ENCODE assay signal across 9 mouse cellular contexts in genomic region chr11:54264542-54264941, GRCm38 (mm10). TPM values are rescaled to one million over a fixed set of nuclear protein-coding genes. Genes with fewer than 3 reads are reported as not detected.
DNase-seq lines count a peak whose midpoint lies in the region; ATAC-seq and TF ChIP-seq lines count a peak whose summit lies in the region.
"Had no signal": no experiment of that assay in that cellular context is flagged by ENCODE, and none has a peak within 500 bp of the region (broad histone marks: within the 10 kb centered on the region; RNA-seq: fewer than 3 reads in every experiment).

No protein-coding gene starts in this region.

- TF ChIP-seq POLR2A in limb, embryonic 14.5 days (IDR thresholded peaks at IDR 0.05; ENCODE audit: borderline replicate concordance, extremely low read depth, insufficient read depth, insufficient read length) = no peak

- peak; percentile 26 to 80 for DNase-seq in adrenal gland, adult (ENCODE audit: inconsistent age in 2 of 2, low spot score in 1 of 2)
- DNase-seq in adrenal gland, postnatal 4 days (ENCODE audit: low spot score in 2 of 2) = no peak
- DNase-seq in neural tube, embryonic 10.5 days (ENCODE audit: extremely low spot score, low spot score) = peak; percentile 43
- peak; percentile 48 for DNase-seq in cerebellum, adult 9-11 months
- peak; percentile 71 for DNase-seq in heart, postnatal 4 days
- DNase-seq in limb, embryonic 14.5 days (ENCODE audit: low spot score) = peak; percentile 75
- peak; percentile 41 to 60 for DNase-seq in right cerebral cortex, postnatal 10 days (ENCODE audit: low spot score in 2 of 2)

- no peaks in the 10 kb centered on the region for H3K27me3 ChIP-seq in neural tube, embryonic 15.5 days (replicated peaks)
- H3K27me3 ChIP-seq in limb, embryonic 14.5 days (ENCODE audit: control insufficient read depth, insufficient read depth, low read length) = no peaks in the 10 kb centered on the region

- H3K4me2 ChIP-seq in neural tube, embryonic 15.5 days = no peak overlapping the region
- H3K4me2 ChIP-seq in limb, embryonic 14.5 days (replicated peaks; ENCODE audit: low read depth, low read length, severe bottlenecking) = no peak overlapping the region

- WGBS in neural tube, embryonic 15.5 days = 56% methylated on average over 2 of the region's 2 CpGs
- WGBS in limb, embryonic 14.5 days = 60% methylated on average over 2 of the region's 2 CpGs

- H3K36me3 ChIP-seq in neural tube, embryonic 15.5 days = no peaks in the 10 kb centered on the region
- no peaks in the 10 kb centered on the region for H3K36me3 ChIP-seq in limb, embryonic 14.5 days (ENCODE audit: control insufficient read depth, insufficient read depth, low read length)

- no peaks in the 10 kb centered on the region for H3K9me3 ChIP-seq in neural tube, embryonic 15.5 days (replicated peaks)
- no peaks in the 10 kb centered on the region for H3K9me3 ChIP-seq in limb, embryonic 14.5 days (ENCODE audit: control insufficient read depth, low read length)

- ATAC-seq in neural tube, embryonic 15.5 days (ENCODE audit: low FRiP score) = no peak
- no peak for ATAC-seq in limb, embryonic 14.5 days (ENCODE audit: low FRiP score, low read depth)

- H3K4me3 ChIP-seq in neural tube, embryonic 15.5 days (replicated peaks) = no peak overlapping the region
- H3K4me3 ChIP-seq in limb, embryonic 14.5 days (replicated peaks; ENCODE audit: low read length) = no peak overlapping the region

- no peaks in the 10 kb centered on the region for H3K4me1 ChIP-seq in neural tube, embryonic 15.5 days
- H3K4me1 ChIP-seq in limb, embryonic 14.5 days (ENCODE audit: control insufficient read depth, insufficient read depth, low read length) = no peaks in the 10 kb centered on the region

- no peak overlapping the region for H3K27ac ChIP-seq in neural tube, embryonic 15.5 days (replicated peaks)
- H3K27ac ChIP-seq in limb, embryonic 14.5 days (replicated peaks; ENCODE audit: low read depth, low read length) = no peak overlapping the region

- H3K9ac ChIP-seq in neural tube, embryonic 15.5 days (replicated peaks) = no peak overlapping the region
- no peak overlapping the region for H3K9ac ChIP-seq in limb, embryonic 14.5 days (ENCODE audit: low read depth, low read length, severe bottlenecking)

RNA-seq across cellular contexts. Expression of gene Il3, which starts 2.5 kb away (rescaled TPM):
- total RNA-seq in adrenal gland, postnatal 4 days (2021) = not detected
- polyA plus RNA-seq in neural tube, embryonic 15.5 days (2015; fragmentation: Nextera tagmentation; extraction: Ambion mirVana) = not detected in 2 replicates
- not detected for total RNA-seq in heart, postnatal 4 days (2021)
- not detected in 2 replicates for polyA plus RNA-seq in limb, embryonic 14.5 days (2012; rRNA removed)
- not detected in 2 replicates for polyA plus RNA-seq in limb, embryonic 14.5 days (2014; fragmentation: Nextera tagmentation; extraction: Ambion mirVana)
- polyA plus RNA-seq: heart, embryonic 14.5 days had no signal

RNA-seq across cellular contexts. Expression of gene Csf2, which starts 15.1 kb away (rescaled TPM):
- total RNA-seq in adrenal gland, postnatal 4 days (2021) = not detected
- polyA plus RNA-seq in neural tube, embryonic 15.5 days (2015; fragmentation: Nextera tagmentation; extraction: Ambion mirVana) = not detected in 2 replicates
- not detected for total RNA-seq in heart, postnatal 4 days (2021)
- polyA plus RNA-seq in limb, embryonic 14.5 days (2012; rRNA removed) = not detected in 2 replicates
- not detected in 2 replicates for polyA plus RNA-seq in limb, embryonic 14.5 days (2014; fragmentation: Nextera tagmentation; extraction: Ambion mirVana)
- polyA plus RNA-seq: heart, embryonic 14.5 days had no signal

RNA-seq across cellular contexts. Expression of gene Acsl6, which starts 39.1 kb away (rescaled TPM):
- 1 to 10 TPM; 3.6 to 7.2 TPM for total RNA-seq in adrenal gland, postnatal 4 days (2021)
- polyA plus RNA-seq in neural tube, embryonic 15.5 days (2015; fragmentation: Nextera tagmentation; extraction: Ambion mirVana) = 40.1 and 47.3 TPM in 2 replicates
- total RNA-seq in heart, postnatal 4 days (2021) = 1 to 10 TPM in 1 of 2 experiments, under 1 TPM in 1; 0.50 to 1.2 TPM
- polyA plus RNA-seq in limb, embryonic 14.5 days (2012; rRNA removed) = 0.91 and 1.2 TPM in 2 replicates
- polyA plus RNA-seq in limb, embryonic 14.5 days (2014; fragmentation: Nextera tagmentation; extraction: Ambion mirVana) = 0.47 and 0.72 TPM in 2 replicates

Comparison
In these comparisons a context has a peak if more than half of its experiments do, and no peak if none do; other contexts are left out.
1. DNase-seq: peak in adrenal gland, adult (2 of 2), neural tube, embryonic 10.5 days (single experiment), cerebellum, adult 9-11 months (single experiment), heart, postnatal 4 days (single experiment), limb, embryonic 14.5 days (single experiment) and right cerebral cortex, postnatal 10 days (2 of 2); none in adrenal gland, postnatal 4 days (0 of 2).